Mouse (Mus musculus) layer of hippocampus, postnatal 36 days (tissue): Measurements from ENCODE around the gene 5530401A14Rik. TPM values are rescaled to one million over a fixed set of nuclear protein-coding genes. Genes with fewer than 3 reads are reported as not detected.

ENCODE experiments used
- DNase-seq, 2 experiments: peaks; one replicate each; pipeline ENCODE4 v3.0.0; 2022
- total RNA-seq, 2 experiments: library from RNA; stranded (reverse); gene quantifications; 2 replicates each; pipeline ENCODE4 v1.2.3; 2021

5530401A14Rik gene
- total RNA-seq: under 1 TPM; 0.15 to 0.18 TPM

GRCm38 (mm10) chr11:81860250-81860972 is at the start of gene 5530401A14Rik:
5530401A14Rik (plus strand) TSS chr11:81860673.
- DNase-seq: peak in 1 of 2 experiments; percentile 31

GRCm38 (mm10) chr11:81814816-81815215 is 45.7 kb upstream of the 5530401A14Rik start:
- DNase-seq: peak in 1 of 2 experiments; percentile 16

GRCm38 (mm10) chr11:81816531-81816930 is 43.9 kb upstream of the 5530401A14Rik start:
- no peak for DNase-seq

GRCm38 (mm10) chr11:81832381-81832780 is 28.1 kb upstream of the 5530401A14Rik start:
- DNase-seq: no peak

- no peak for DNase-seq
Measured at GRCm38 (mm10) chr11:81838426-81838825, 22.0 kb upstream of the 5530401A14Rik start.

GRCm38 (mm10) chr11:81841001-81841400 is 19.5 kb upstream of the 5530401A14Rik start:
- DNase-seq: no peak

- no peak for DNase-seq
Measured at GRCm38 (mm10) chr11:81845010-81845685, 15.3 kb upstream of the 5530401A14Rik start.

- DNase-seq: no peak
Measured at GRCm38 (mm10) chr11:81845686-81846036, 14.8 kb upstream of the 5530401A14Rik start.

- no peak for DNase-seq
Measured at GRCm38 (mm10) chr11:81847773-81848490, 12.5 kb upstream of the 5530401A14Rik start.

GRCm38 (mm10) chr11:81865661-81866382 is 5.3 kb downstream of the 5530401A14Rik start:
- peak in 1 of 2 experiments; percentile 14 for DNase-seq

GRCm38 (mm10) chr11:81871506-81872213 is 11.2 kb downstream of the 5530401A14Rik start:
- no peak for DNase-seq

GRCm38 (mm10) chr11:81896511-81896910 is 36.0 kb downstream of the 5530401A14Rik start:
- DNase-seq: no peak

GRCm38 (mm10) chr11:81897547-81898354 is 37.3 kb downstream of the 5530401A14Rik start:
- peak; percentile 19 to 24 for DNase-seq

GRCm38 (mm10) chr11:81902318-81902717 is 41.8 kb downstream of the 5530401A14Rik start:
- DNase-seq: no peak

GRCm38 (mm10) chr11:81908760-81909159 is 48.3 kb downstream of the 5530401A14Rik start:
- no peak for DNase-seq

GRCm38 (mm10) chr11:81909397-81909894 is 49.0 kb downstream of the 5530401A14Rik start:
- no peak for DNase-seq

- DNase-seq: no peak
Measured at GRCm38 (mm10) chr11:81913071-81913470, 52.6 kb downstream of the 5530401A14Rik start.

- no peak for DNase-seq
Measured at GRCm38 (mm10) chr11:81915501-81915900, 55.0 kb downstream of the 5530401A14Rik start.

GRCm38 (mm10) chr11:81923096-81923495 is 62.6 kb downstream of the 5530401A14Rik start:
- no peak for DNase-seq

GRCm38 (mm10) chr11:81923626-81924025 is 63.2 kb downstream of the 5530401A14Rik start:
- DNase-seq: no peak

- DNase-seq: no peak
Measured at GRCm38 (mm10) chr11:81926393-81926792, 65.9 kb downstream of the 5530401A14Rik start.
